Mouse (Mus musculus) adipocyte (in vitro differentiated cells): ENCODE data around the gene Irx4.
A peak's percentile ranks its signal among the peaks of the same experiment; 100 is the strongest.

Experiments
- DNase-seq: peaks from one replicate; pipeline ENCODE4 v3.0.0-alpha.2; 2016; ENCODE audit warnings: low spot score

Gene Irx4

DNA sequence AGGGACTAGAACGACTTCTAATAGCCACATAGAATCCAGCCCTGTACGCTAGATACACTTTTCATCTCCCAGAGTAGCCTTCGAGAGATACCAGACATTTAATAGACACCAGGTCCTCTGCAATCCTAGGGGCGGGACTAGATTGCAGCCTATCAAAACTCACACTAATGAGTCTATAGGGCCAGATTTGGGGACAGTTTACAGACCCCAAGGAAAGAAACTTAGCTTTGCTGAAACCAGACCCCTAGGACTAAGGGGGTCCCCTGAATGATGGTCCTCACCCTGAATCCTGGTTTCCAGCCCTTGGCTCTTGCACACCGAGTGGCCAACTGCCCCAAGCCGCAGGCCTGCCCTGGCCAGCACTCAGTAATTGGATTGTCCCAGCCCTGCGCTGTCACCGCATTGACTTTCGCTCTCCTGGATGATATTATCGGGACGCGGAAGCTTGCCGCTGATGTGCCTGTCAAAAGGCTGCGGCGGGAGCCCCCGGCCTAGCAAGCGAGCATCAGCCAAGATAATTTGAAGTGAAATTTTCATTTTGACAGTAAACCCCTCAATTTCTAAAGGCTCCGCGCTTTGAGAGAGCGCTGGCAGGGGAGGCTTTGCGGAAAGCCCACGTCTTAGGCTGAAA, 10.3 kb downstream of the Irx4 start:
- no peak for DNase-seq

DNA sequence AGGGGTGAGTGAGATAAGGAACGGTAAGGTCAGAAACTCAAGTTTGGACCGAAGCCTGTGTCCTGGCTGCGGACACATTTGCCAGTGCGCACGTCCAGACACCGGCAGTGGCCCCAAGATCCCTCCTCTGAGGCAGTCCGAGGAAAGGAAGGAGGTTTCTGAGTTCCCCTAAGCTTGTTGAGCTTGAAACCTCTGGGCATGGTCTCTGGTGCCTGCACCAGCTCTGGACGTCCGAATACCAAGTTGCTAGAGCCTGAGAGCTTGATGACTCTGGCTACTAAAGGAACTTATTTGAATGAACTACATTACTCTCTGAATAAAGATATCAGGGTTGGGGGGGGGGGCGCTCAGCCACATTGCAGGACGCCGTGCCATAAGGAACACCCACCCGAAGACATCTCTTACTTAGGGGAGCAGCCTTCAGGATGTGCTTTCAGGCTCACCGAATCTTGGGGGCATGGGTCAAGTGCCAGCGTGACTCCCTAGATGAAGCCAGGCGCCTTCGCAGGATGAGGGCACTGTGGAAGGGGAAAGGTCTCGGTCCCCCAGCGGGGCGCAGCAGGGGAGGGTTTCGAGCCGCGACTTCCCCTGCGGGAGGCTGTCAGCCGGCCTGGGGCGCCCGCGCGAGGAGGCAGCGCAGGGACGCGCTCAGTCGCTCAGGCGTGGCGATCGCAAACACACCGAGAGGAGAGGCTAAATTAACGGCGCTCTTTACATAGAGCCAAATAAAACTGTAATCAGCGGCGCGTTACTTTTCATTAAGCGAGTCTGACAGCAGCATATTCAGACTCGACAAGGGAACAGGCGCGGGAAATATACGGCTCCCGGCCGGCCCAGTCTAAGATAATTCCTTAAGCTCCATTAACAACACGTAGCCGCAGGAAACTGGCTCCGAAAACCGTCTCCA, 11.3 kb downstream of the Irx4 start:
- no peak for DNase-seq

DNA sequence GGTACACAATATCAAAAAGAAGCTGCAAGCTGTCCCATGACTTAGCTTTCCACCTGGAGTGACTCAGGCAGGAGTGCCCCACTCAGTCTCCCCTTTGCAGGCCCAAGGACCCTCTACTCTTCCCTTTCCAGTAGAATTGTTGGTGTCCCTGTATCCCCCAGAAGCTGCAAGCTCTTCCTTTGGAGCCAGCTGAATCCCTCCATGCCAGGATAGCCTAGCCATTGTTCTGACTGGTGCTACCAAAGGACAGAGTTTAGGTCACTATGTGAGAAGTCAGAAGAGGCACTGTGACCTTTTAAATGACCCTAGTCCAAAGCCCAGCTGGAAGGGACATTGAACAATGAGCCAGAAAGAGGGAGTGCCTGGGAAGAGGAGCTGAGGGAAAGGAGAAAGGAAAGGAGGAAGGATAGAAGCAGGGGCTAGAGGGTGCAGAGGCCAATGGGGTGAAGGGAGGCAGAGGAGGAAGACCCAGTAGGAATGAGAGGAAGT, 12.6 kb downstream of the Irx4 start:
- DNase-seq = no peak

DNA sequence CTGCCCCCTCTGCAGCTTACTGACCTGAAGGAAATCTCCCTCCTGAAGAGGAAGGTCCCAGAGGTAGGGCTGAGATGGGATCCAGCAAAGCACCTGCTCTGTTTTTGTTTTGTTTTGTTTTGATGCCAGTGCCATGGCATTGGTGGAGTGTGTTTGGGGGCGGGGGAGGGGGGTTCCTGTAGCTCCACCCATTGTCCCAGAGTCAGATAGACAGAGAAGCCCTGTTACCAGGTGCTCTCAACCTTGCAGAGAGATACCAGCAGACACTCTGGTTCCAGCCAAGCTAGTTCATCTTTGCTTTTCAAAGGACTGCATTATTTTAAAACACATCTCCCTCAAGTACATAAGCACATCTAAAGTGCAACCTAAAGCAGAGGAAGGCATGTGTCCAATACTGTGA, 13.3 kb downstream of the Irx4 start:
- DNase-seq = no peak

DNA sequence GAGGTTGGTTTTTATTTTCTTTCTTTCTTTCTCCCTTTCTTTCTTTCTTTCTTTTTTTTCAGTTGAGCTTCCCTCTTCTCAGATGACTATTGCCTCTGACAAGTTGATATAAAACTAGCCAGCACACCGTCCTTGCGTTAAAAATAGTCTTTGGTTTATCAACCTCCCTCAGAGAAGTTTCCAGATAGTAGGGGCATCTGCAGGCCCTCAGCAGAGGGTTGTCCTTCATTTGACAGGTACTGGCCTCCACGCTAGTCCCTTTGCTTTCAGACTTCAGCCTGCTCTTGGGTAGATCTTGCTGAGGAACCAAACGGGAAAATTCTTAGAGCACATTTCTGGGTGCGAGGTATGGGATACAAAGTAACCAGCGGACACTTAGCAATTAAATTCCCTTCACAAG, 17.1 kb downstream of the Irx4 start:
- DNase-seq = no peak

DNA sequence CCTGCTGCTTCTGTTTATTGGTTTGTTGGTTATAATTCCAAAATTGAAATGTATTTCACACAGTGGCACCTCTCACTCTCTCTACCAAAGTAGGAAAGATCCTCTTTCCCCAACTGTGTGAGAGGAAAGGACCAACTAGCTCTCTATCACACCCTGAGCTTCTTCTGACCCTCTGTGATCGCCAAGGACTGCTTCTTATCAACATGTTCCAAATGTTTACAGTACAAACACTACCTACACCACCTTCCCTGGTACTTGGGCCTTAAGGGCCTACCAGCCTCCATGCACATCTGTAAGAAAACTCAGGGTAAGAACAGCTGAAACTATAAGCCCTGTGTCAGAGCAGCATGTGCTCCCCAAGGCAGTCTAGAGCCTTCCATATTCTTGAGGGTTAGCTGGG, 17.5 kb downstream of the Irx4 start:
- DNase-seq = no peak

DNA sequence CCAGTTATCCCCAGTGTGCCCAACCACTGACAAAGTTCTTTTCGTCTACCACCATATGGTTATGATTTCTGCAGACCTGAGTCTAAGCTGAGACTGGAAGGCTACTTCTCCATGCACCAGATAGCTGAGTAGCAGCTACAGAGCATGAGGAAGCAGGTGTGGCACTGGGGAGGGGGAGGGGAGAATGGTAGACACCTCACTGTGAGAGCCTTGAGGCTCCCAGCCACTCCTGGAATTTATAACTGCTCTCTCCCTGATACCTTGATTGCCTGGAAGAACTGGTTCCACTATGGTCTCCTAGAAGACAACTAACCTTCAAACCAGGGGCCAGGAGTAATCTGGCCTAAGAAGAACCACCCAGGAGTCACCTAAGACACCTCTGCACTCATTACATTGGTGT, 18.9 kb downstream of the Irx4 start:
- no peak for DNase-seq

DNA sequence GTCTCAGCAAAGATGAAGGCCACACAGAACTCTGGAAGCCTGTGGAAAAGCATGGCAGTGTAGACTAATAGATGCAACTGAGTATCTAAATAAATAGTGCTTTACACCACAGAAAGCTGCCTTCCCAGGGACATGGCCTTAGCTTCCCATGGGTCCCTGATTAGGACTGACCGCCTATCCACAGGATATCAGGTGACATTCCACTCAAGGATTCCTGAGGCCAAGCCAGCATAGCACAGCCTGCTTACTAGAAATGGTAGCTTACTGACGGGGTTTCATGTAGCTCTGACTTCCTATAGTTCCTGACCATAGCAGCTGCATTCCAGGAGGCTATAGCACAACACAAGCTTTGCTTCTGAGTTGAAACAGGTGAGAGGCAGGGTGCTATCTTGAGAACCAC, 22.1 kb downstream of the Irx4 start:
- no peak for DNase-seq

DNA sequence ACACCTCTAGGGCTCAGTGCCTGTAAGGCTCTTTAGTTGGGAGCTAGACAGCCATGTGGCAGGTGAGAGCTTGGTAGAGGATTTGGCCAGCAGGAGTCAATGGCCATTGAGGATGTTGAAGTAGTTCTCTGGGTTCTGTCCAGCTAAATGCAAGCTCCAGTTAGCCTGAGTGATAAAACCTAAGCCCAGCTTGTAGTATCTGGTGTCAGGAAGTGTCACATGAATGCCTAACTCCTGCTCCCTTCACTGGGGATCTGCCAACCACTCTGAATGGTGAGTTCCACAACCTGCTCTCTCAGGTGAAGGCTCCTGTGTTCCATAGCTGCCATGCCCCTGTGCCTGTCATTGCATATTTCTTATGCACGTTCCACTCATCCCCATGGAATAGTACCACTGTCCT, 23.3 kb downstream of the Irx4 start:
- no peak for DNase-seq

DNA sequence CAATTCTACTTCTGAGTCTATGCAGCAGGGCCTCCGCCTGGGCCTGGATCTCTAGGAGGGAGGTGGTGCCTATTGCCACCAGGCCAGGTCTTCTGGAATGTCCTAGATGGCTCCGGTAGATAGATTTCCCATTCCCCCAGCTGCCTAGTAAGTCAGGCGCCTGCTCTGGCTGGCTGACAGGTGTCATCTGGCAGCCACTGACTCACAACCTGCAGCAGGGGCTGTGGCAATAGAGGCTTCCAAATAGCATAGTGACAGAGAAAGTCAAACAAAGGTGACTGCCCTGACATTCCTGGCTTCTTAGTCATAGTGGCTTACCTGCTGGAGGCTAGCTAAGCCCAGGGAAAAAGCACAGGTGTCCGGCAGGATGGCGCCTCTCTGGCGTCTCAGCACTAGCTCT, 29.9 kb downstream of the Irx4 start:
- DNase-seq = no peak

DNA sequence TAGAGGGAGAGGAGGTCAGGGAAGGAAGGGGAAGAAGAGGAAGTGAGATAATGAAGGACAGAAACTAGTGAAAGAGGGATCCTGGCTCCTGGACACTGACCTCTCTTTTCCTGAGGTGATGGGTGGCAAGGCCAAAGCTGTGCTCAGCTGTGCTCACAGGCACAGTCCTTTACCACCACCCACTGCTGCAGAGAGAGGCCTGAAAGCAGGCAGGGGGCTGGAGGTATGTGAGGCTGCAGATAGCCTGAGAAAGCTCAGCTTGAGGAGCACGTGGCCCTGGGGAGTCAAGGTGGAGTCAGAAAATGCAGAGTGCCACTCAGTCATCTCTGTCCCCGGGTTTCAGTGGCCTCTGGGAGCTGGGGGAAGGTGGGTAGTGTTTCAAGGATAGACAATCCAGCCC, 30.8 kb downstream of the Irx4 start:
- DNase-seq = no peak

DNA sequence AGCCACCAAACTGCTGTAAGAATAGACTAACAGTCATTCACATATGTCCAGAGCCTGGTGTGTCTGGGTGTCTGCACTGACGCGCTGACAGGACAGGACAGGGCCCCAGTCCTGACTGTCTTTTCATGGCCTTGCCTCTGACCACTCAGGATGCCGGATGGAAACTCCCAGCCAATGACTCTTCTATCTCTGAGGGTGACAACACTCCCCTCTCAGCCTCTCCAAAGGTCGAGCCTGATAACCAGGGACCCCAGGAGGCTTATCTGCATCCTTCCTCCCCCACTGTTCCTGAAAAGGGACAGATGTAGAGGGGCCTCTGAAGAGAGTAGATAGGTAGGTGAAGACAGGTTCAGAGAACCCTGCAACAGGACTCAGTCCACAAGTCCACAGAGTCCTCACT, 38.4 kb downstream of the Irx4 start:
- no peak for DNase-seq

DNA sequence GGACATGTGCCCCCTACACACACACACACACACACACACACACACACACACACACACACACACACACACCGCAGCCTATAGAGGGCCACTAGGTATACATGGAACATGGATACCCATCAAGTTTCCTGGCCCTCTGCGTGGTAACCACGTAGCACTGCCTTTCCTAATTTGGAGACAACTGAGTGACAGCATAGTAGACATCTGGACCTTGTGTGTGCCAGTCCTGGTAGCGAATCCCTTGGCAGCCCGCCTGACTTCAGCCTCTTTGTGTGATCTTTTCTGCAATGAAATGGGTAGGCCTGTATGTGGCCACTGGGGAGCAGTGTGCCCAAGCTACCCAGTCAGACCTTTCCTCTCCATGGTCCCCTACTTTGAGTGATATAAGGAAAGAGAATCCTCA, 39.0 kb downstream of the Irx4 start:
- DNase-seq = no peak

DNA sequence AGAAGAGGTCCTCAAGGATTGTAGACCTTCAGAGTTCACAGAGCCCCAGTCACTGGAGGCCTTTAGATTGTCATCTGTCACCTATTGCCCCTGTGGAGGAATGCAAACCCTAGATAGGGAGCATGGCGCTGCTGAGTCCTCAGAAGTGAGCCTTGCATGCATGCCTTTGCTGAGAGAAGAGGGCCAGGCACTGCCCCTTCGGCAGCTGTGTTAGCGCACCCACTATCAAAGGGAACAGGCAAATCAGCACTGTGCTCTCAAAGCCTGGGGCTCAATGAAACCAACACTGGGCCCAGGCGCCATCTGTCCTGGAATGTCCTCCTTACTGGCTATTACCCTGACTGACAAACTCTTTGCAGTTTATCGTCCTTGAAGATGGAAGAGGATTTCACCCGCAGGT, 44.5 kb downstream of the Irx4 start:
- no peak for DNase-seq

DNA sequence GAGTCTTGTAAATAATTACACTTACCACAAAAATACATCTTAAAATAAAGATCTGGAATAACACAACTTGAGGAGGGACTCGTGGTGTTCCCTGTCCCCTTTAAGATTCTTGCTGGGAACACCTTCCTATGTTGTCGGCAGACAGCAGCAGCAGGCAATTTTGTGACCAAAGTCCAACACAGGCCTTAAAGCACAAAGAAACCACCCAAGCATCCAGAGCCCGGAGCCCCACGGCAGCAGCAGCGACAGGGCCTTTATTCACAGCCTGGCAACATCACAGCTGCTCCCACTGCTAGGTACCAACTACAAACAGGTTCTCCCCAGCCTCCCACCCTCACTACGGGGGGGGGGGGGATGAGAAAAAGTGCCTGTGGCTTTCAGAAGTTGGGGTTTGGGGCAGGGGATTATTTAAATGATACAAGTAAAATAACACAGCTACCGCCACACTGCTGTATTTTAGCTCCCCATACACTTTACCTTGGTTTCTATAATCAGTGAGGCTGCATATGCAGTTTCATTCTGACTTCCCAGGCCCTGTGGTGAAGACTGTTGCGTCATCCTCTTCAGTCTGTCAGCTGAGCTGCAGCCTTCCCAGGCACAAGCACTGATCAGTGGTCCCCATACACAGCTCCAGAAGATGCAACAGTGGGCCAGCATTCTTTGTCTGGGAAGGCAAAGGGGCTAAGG, 45.3 kb downstream of the Irx4 start:
- DNase-seq = no peak

DNA sequence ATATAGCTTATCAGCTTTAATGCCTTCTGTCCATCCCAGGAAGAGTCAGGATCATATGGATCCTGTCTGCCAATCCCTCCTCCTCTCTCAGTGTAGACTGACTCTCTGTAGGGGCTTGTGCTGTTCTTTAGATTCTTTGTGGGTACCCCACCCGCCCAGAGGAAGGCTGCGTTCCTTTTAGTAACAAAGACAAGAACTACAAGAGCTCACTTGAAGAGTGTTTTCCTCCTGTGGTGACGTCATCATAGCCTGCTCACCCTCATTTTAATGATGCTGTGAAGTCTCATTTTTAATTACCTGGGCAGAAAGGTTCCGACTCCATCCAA, 45.8 kb downstream of the Irx4 start:
- DNase-seq = no peak

DNA sequence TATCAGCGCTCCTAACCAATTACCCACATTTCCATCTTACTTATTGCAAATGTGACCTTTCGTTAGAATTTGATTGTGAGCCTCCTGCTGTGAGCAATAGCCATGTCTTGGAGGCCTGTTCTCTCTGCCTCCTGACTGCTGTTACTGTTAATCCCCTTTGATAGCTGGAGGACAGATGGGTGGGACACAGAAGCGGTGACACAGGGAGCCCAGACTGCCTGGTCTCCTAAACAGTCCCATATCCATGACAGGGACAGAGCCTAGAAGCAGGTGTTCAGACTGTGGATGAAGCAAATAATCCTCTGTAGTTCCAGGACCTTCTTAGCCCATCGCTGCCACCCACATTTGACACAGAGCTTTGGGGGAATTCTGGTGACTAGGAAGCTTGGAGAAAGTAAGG, 46.2 kb downstream of the Irx4 start:
- DNase-seq = no peak

DNA sequence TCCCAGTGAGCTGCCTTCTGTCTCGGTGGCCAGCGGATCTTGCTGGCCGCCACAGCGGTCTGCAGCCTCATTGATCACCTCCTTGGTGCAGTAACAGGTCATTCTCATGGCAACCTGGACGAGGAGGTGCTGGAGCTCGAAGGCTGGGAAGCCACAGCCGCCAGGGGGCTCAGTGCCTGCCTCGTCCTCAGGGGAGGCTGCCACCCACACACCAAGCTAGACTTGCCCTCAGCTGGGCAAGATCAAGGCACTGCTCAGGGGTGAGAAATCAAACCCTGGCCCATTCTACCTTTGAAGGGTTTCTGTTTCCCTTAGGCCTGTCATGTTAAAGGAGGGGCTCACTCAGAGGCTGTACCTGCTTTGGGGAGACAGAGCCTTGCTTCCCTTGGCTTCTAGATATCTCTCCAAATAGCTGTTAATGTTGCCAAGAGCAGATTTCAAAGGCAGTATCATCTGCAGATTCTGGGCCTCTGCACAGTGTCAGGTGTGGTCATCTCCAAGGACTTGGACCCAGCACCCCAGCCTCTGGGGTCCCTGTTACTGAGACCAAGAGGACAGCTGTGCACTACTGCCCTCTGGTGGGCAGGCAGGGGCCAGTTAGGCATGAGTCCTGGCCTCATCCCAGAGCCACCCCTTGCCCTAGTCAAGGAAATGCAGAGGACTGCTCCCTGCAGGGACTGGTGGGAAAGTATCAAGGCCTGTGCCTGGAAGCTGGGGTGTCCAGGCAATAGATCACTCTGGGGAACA, 50.1 kb downstream of the Irx4 start:
- peak; percentile 46 for DNase-seq
